Mouse (Mus musculus): ENCODE results near the gene Fbxo24. TPM values are rescaled to one million over a fixed set of nuclear protein-coding genes. Genes with fewer than 3 reads are reported as not detected.

Gene Fbxo24
- 0.06 and 0.07 TPM in 2 replicates for polyA plus RNA-seq (2012; rRNA removed)

DNA sequence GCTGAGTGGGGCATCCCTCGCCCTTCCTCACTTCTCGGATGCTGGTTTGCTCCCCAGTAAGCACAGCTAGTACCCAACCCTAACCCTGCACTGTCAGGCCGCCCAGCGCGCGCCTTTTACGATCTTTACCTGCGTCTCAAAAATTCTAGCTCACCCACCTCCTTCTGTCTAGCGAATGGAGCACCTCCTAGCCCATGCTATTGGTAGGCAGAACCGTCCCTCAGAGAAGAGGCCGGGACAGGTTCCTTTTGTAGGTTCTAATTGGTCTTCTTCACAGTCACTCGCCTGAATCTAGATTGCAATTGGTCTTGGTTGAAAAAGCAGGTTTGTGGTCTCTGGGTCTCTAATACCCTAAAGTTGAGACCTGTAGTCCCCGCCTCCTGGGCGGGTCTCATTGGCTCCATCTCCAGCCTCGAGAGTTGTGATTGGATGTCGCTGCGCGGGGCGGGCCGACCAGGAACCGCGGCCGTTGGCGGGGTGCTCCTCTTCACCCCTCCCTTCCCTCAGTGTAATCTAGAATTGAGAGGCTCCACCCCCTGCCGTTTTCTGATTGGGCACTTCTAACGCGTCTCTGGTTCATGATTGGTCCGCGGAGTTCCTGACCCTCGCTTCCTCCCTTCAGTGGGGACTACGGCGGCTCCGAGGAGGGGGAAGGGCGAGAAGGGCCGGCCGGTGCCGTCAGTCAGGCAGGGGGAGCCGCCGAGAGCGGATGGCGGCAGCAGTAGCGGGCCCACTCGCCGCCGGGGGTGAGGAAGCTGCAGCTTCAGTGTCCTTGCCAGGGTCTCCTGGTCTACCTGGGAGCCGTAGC is at the start of gene Fbxo24, which contains the start of the genes Lrch4 and Gm20605:
TSS of gene Fbxo24 (minus strand) at position 505 of the 808 bp plus-strand sequence.
TSS of gene Lrch4 (plus strand) at position 624 of the 808 bp plus-strand sequence.
TSS of gene Gm20605 (plus strand) at position 678 of the 808 bp plus-strand sequence.

DNA sequence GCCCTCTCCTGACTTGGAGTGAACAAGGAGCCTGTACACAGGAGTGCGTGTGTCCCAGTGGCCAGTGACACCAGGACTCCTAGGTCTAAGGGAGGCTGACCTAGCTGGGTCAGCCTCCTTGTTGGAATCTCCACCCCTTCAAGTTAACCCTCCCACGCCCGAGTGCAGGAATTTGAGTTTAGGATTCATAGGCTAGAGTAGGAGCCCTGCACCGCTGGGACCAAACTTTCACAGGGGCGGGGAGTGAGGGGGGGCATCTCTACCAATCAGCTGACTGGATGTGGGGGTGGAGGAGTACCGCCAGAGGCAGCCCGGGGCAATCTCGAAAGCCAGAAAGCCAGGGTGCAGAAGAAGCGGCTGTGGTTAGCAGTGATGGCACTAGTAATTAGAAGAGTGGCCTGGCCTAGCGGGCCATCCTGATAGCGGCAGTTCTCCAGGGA is 16.9 kb upstream of the Fbxo24 start, which contains the start of gene Irs3:
TSS of gene Irs3 (minus strand) at position 63 of the 440 bp plus-strand sequence.

DNA sequence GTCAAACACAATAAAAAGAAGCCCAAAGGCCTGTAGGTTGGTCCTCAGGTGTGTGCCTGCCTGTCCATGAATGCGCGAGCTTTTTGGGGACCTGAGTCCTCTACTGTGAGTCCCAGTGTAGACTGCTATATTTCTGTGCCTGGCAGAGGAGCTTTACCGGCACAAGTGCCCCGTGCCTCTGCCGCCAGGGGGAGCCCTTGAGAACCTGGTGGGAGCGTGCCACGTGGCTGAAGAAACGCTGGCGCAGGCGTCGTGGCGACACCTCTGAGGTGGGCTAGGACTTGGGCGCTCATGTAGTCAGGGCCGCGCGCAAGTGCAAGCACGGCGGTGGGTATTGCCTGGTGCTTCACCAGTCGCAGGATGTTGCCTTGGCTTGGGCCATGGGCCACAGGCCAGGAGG is 12.3 kb upstream of the Fbxo24 start, which contains the start of gene Sap25:
TSS of gene Sap25 (plus strand) at position 281 of the 400 bp plus-strand sequence.

DNA sequence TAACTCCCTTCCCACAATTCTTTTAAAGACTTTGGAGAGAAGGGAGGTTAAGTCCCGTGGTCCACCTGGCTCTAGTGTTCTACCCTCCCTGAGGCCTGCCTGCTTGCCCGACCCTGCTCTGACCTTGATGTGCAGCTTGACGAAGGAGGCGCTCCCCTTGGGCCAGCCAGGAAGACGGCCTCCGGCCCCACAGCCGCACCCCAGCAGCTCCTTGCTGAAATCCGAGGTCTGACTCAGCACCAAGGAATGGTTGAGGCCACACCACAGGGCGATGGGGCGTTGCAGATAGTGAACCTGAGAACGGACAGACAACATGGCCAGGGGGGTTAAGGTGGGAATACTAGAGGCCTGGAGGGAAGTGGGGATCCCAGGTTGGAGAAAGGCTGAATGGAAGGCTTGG is 15.3 kb downstream of the Fbxo24 start, which contains the start of gene Pcolce:
TSS of gene Pcolce (minus strand) at position 235 of the 400 bp plus-strand sequence.

DNA sequence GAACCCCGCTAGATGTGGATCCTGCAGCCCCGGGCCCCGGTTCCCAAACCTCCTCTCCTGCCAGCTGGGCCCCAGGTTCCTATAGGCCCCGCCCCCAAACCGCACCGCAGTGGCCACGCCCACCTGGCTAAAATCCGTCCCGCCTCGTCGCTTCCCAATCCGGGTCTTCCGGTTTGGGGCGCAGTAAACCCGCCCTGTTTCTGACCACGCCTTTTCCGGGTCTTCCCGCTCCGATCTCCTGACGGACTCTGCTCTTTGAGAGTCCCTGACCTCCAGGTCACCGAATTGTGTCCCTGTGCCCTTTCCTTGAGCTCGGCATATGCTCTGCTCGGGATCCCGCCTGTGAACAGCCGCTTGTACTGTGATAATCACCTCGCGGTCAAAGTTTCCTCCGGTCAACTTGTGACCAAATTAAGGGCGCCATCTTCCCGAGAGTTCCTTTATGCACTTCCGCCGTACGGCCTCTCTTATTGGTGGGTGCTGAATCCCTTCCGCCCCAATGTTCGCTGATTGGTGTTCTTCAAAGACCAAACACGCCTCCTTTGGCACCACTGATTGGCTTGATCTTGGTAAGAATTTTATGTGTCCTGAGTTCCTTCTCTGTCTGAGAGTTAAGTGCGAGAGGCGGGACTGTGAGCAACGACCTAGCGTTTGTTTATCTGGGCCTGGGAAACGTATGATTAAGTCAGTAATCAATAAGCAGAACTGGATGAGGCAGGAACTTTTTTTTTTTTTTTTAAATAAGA is 28.0 kb downstream of the Fbxo24 start, which contains the start of gene Mospd3:
TSS of gene Mospd3 (minus strand) at position 440 of the 746 bp plus-strand sequence.

DNA sequence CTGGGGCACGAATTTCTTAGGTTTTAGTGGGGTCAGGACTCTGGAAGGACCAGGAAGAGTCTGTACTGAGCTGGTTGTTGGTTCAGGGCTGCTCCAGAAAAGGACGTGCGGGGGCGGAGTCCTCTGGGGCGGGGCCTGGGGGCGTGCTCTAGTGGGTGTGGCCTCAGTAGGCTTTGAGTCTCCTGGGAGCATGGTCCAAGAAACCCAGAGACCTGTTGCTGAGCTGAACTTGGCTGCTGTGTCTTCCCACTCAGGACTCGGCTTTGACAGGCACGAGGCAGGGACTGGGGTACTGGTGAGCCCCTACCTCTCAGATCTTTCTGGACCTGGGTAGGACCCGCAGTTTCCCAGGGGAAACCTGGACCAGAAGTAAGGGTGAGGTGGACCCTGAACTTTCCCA is 59.1 kb downstream of the Fbxo24 start, which contains the start of gene Tfr2:
TSS of gene Tfr2 (plus strand) at position 176 of the 400 bp plus-strand sequence.

Other genes with a start within 250 kb of the Fbxo24 start
- gene Zan, start 151.9 kb downstream of the Fbxo24 start, polyA plus RNA-seq (2012; rRNA removed), result 0.07 and 0.09 TPM in 2 replicates
- gene Pop7, start 126.5 kb downstream of the Fbxo24 start, polyA plus RNA-seq (2012; rRNA removed), result 16.7 and 18.2 TPM in 2 replicates
- gene Gigyf1, start 110.5 kb downstream of the Fbxo24 start, polyA plus RNA-seq (2012; rRNA removed), result 5.3 and 7.3 TPM in 2 replicates
- gene Epo, start 95.8 kb downstream of the Fbxo24 start, polyA plus RNA-seq (2012; rRNA removed), result 0.21 and 0.31 TPM in 2 replicates
- gene Gnb2, start 95.5 kb downstream of the Fbxo24 start, polyA plus RNA-seq (2012; rRNA removed), result 221 and 236 TPM in 2 replicates
- 0.03 TPM in 1 of 2 replicates, not detected in the other for gene Actl6b, start 75.5 kb downstream of the Fbxo24 start, polyA plus RNA-seq (2012; rRNA removed)
- 93.7 and 104 TPM in 2 replicates for gene Tfr2, start 59.2 kb downstream of the Fbxo24 start, polyA plus RNA-seq (2012; rRNA removed)
- 21.8 and 24.5 TPM in 2 replicates for gene Mospd3, start 27.9 kb downstream of the Fbxo24 start, polyA plus RNA-seq (2012; rRNA removed)
- gene Pcolce, start 15.2 kb downstream of the Fbxo24 start, polyA plus RNA-seq (2012; rRNA removed), result 15.0 and 17.2 TPM in 2 replicates
- 14.4 and 18.0 TPM in 2 replicates for gene Lrch4, start 119 bp upstream of the Fbxo24 start, polyA plus RNA-seq (2012; rRNA removed)
- gene Gm20605, start 173 bp upstream of the Fbxo24 start, polyA plus RNA-seq (2012; rRNA removed), result 4.7 and 6.0 TPM in 2 replicates
- gene Sap25, start 12.3 kb upstream of the Fbxo24 start, polyA plus RNA-seq (2012; rRNA removed), result 17.2 and 17.3 TPM in 2 replicates
- gene Irs3, start 16.7 kb upstream of the Fbxo24 start, polyA plus RNA-seq (2012; rRNA removed), result 0.05 and 0.07 TPM in 2 replicates
- gene Agfg2, start 55.7 kb upstream of the Fbxo24 start, polyA plus RNA-seq (2012; rRNA removed), result 19.2 and 20.4 TPM in 2 replicates
- 1.2 and 1.6 TPM in 2 replicates for gene Nyap1, start 112.6 kb upstream of the Fbxo24 start, polyA plus RNA-seq (2012; rRNA removed)
- 25.1 and 29.8 TPM in 2 replicates for gene Tsc22d4, start 116.7 kb upstream of the Fbxo24 start, polyA plus RNA-seq (2012; rRNA removed)
- gene Ppp1r35, start 149.8 kb upstream of the Fbxo24 start, polyA plus RNA-seq (2012; rRNA removed), result 17.8 and 17.9 TPM in 2 replicates
- gene Mepce, start 158.7 kb upstream of the Fbxo24 start, polyA plus RNA-seq (2012; rRNA removed), result 11.2 and 11.4 TPM in 2 replicates
- 2.7 and 3.0 TPM in 2 replicates for gene Zcwpw1, start 158.8 kb upstream of the Fbxo24 start, polyA plus RNA-seq (2012; rRNA removed)
- gene Pilra, start 207.3 kb upstream of the Fbxo24 start, polyA plus RNA-seq (2012; rRNA removed), result 8.3 and 9.1 TPM in 2 replicates
- gene Pilrb1, start 229.1 kb upstream of the Fbxo24 start, polyA plus RNA-seq (2012; rRNA removed), result 10.7 and 12.0 TPM in 2 replicates
- 13.2 and 13.6 TPM in 2 replicates for gene Pilrb2, start 242.8 kb upstream of the Fbxo24 start, polyA plus RNA-seq (2012; rRNA removed)

Data from liver, embryonic 18 days (tissue).